Mouse (Mus musculus) kidney, adult 2 months (tissue): ENCODE data around the gene Ahdc1. TPM values are rescaled to one million over a fixed set of nuclear protein-coding genes. Genes with fewer than 3 reads are reported as not detected.
A peak's percentile ranks its signal among the peaks of the same experiment; 100 is the strongest.

Experiments used
- DNase-seq: peaks from one replicate; pipeline ENCODE4 v3.0.0; 2021
- H3K27ac ChIP-seq: fragments of 200-500 bp; 2 replicates; pipeline ENCODE4 v1.5.1; 2012; ENCODE audit warnings: low read depth, low read length, control low read depth, inconsistent platforms; ENCODE audit not compliant: insufficient read depth
- H3K27me3 ChIP-seq: fragments of 200-500 bp; replicated peaks from 2 replicates; pipeline ENCODE4 v1.6.1; 2012; ENCODE audit warnings: mild to moderate bottlenecking, moderate library complexity, low read length, inconsistent platforms; ENCODE audit not compliant: control insufficient read depth, insufficient read depth
- H3K36me3 ChIP-seq: fragments of 200-500 bp; 2 replicates; pipeline ENCODE4 v1.6.1; 2012; ENCODE audit warnings: mild to moderate bottlenecking, moderate library complexity, low read length, inconsistent platforms; ENCODE audit not compliant: control insufficient read depth, insufficient read depth
- H3K4me1 ChIP-seq: fragments of 200-500 bp; 2 replicates; pipeline ENCODE4 v1.6.1; 2011; ENCODE audit warnings: low read length; ENCODE audit not compliant: control insufficient read depth, insufficient read depth
- H3K4me3 ChIP-seq: fragments of 200-500 bp; 2 replicates; pipeline ENCODE4 v1.5.1; 2011; ENCODE audit warnings: mild to moderate bottlenecking, low read depth, low read length, control low read depth; ENCODE audit not compliant: insufficient read depth
- CTCF ChIP-seq: fragments of 200-500 bp; conservative IDR thresholded peaks from 2 replicates; pipeline ENCODE4 v1.5.1; 2011; ENCODE audit warnings: low read depth, mild to moderate bottlenecking, control low read depth, low read length, moderate library complexity, mixed read lengths; ENCODE audit not compliant: insufficient read depth, insufficient read length
- POLR2A ChIP-seq: fragments of 200-500 bp; IDR thresholded peaks from one replicate; pipeline ENCODE4 v1.6.1; 2011; ENCODE audit warnings: low read depth, low read length, control low read depth
- WGBS: fragments of 180-500 bp; shearing (Covaris S2); methylation state at CpG from one replicate; pipeline ENCODE4 v1.1.7; 2018; 5-methylcytosine and 5-hydroxymethylcytosine counted together
- polyA plus RNA-seq: library from polyadenylated mRNA; depleted of rRNA; stranded (reverse); fragments of >200 nt; gene quantifications from 2 replicates; pipeline ENCODE4 v1.2.3, GENCODE M21; 2012

The Ahdc1 gene
- polyA plus RNA-seq, 1 experiment, result 22.2 TPM

DNA sequence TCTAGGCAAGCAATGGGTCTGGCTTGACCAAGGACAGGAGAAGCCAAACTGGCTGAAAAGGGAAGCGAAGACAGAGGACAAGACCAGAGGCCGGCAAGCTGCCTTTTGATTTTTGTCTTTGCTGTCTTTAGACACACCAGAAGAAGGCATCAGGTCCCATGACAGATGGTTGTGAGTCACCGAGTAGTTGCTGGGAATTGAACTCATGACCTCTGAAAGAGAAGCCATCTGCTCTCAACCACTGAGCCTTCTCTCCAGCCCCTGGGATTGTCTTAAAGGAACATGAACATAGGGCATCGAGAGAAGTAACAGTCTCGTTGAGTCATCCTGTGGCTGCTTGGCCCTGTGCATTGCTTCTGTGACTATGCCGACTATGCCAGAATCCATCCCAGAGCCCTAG, 39.5 kb upstream of the Ahdc1 start:
- no peak overlapping the region for H3K27ac ChIP-seq
- no peak for DNase-seq
- TF ChIP-seq POLR2A (no peak), CTCF (no peak)
- no peaks in the 10 kb centered on the region for H3K36me3 ChIP-seq
- 79% methylated on average over 6 of the region's 6 CpGs for WGBS
- H3K27me3 ChIP-seq, result no peaks in the 10 kb centered on the region
- H3K4me3 ChIP-seq, result no peak overlapping the region
- peaks cover 17% of the 10 kb centered on the region for H3K4me1 ChIP-seq

DNA sequence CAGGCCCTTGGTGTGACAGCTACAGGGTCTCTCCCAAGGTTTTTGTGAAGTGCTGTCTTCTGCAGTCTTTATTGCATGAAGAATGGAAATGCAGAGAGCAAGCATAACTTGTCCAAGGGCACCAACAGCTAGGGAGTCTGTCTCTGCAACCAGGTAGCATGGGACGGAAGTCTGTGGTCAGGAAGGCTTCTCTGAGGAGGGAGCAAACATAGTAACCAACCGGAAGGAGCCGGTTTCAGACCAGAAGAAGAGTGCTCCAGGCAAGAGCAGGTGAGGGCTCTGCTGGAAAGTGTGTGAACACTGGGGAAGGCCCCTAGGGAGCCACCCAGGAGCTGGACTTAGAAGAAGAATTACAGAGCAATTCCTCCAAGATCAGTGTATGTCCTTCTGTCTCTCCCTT, 39.0 kb upstream of the Ahdc1 start:
- H3K4me1 ChIP-seq, result peaks cover 22% of the 10 kb centered on the region
- no peak for TF ChIP-seq CTCF
- no peak for TF ChIP-seq POLR2A
- no peaks in the 10 kb centered on the region for H3K36me3 ChIP-seq
- H3K27me3 ChIP-seq, result no peaks in the 10 kb centered on the region
- H3K4me3 ChIP-seq, result no peak overlapping the region
- DNase-seq, result peak; percentile 21
- no peak overlapping the region for H3K27ac ChIP-seq
- whole genome bisulfite sequencing, result 71% methylated on average over 3 of the region's 3 CpGs

DNA sequence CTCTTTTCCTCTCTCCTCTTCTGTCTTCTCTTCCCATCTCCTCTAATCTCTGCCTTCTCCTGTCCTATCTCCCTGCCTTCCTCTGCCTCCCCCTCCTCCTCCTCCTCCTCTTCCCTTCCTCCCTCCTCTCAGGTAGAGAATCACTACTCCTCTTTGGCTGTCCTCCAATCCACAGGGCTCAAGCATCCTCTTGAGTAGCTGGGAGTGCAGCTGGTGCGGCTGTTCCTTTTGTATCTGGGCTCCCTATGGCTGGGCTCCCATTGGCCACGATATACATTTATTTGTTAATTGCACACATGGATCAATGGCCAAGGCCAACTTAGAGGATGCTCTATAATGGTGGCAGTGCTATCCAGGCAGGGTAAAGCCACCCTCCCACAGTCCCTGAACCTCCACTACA, 38.5 kb upstream of the Ahdc1 start:
- no peak for DNase-seq
- no peak for TF ChIP-seq POLR2A
- no peak for TF ChIP-seq CTCF
- Histone ChIP-seq H3K27ac (no peak overlapping the region), H3K4me1 (peaks cover 27% of the 10 kb centered on the region), H3K4me3 (no peak overlapping the region), H3K36me3 (no peaks in the 10 kb centered on the region), H3K27me3 (no peaks in the 10 kb centered on the region)
- 67% methylated on average over 2 of the region's 2 CpGs for WGBS

DNA sequence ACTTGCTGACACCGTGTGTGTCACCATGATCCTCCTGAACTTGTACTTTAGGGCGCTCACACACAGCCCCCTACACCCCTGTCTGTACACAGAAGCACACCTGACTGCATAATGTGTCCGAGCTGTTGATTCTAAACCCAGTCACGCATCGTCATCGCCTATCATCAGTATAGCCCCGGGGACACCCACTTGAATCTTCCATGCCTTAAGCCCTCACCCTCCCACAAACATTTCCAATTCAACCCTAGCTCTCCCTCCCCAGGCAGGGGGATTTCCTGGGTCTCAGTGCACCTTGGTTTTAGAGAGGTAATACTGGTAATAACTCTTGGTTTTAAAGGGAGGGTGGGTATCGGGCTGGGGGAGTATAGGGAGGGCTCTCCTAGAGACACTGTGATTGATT, 37.9 kb upstream of the Ahdc1 start:
- WGBS, result 71% methylated on average over 8 of the region's 8 CpGs

DNA sequence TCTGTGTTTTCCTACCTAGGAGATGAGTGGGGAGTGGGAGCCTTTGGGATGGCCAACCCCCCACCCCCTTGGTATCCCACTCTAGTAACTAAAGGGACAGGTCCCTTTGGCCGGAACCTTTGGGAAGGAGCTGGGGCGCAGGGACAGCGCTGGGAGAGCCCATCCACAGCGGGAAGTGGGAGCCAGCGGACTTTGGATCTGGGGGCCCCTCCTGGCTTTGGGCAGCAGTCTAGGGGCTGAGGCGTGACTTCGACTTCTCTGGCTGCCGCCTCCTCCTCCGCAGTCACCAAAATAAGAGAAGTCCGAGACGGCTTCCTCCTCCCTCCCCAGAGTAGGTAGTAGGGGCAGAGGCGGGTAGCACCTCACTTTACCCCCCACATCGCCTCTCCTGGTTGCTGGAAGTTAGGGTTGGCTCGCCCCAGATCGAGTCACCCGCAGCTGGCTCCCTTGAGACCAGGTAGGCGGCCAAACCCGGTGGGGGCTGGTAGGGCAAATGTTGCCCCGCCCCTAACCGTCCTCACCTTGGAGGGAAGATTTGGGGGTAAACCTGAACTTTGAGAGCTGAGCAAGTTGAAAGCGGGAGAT, 37.2 kb upstream of the Ahdc1 start, which contains the start of gene Fgr:
Gene Fgr (plus strand): TSS at position 282 of the 585 bp plus-strand sequence.
- Histone ChIP-seq H3K4me3 (no peak within 1 kb of the TSS), H3K36me3 (no peaks in the 10 kb centered on the region), H3K4me1 (peaks cover 31% of the 10 kb centered on the region), H3K27me3 (no peaks in the 10 kb centered on the region), H3K27ac (peak within 1 kb of the TSS; percentile 2; the same call in 1 of the 2 replicates)
- DNase-seq, result peak; percentile 38
- 37% methylated on average over 21 of the region's 21 CpGs for WGBS
- no peak for TF ChIP-seq CTCF
- TF ChIP-seq POLR2A, result no peak

More for the DNA sequence above, 37.9 kb upstream of the Ahdc1 start:
- Histone ChIP-seq H3K36me3 (no peaks in the 10 kb centered on the region), H3K4me3 (no peak overlapping the region), H3K27ac (no peak overlapping the region), H3K4me1 (peaks cover 31% of the 10 kb centered on the region), H3K27me3 (no peaks in the 10 kb centered on the region)
- DNase-seq, result no peak
- no peak for TF ChIP-seq CTCF

DNA sequence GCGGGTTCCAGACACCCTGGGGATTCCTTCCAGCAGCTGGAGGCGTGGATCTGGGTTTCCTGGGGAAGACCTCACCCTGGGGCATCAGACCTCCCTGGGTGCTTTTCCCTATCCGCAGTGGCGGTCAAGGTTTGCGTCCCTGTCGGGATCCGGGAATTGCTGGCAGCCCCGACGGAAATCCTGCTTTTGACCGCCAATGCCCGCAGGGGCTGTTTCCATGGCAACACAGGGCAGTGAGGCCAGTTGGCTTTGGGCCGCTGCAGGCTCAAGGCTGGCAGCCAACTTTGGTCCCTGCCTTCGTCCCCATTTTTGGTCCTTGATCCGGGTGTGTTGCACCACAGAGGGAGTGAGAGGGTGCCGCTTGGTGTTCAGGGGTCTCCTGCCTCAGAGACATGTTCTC, 36.2 kb upstream of the Ahdc1 start:
- Histone ChIP-seq H3K4me1 (peaks cover 31% of the 10 kb centered on the region), H3K36me3 (no peaks in the 10 kb centered on the region), H3K4me3 (no peak overlapping the region), H3K27me3 (no peaks in the 10 kb centered on the region), H3K27ac (peak overlapping the region; percentile 14; the same call in 1 of the 2 replicates)
- WGBS, result 4% methylated on average over 15 of the region's 15 CpGs
- DNase-seq, result peak; percentile 96
- TF ChIP-seq POLR2A, result no peak
- TF ChIP-seq CTCF, result no peak

DNA sequence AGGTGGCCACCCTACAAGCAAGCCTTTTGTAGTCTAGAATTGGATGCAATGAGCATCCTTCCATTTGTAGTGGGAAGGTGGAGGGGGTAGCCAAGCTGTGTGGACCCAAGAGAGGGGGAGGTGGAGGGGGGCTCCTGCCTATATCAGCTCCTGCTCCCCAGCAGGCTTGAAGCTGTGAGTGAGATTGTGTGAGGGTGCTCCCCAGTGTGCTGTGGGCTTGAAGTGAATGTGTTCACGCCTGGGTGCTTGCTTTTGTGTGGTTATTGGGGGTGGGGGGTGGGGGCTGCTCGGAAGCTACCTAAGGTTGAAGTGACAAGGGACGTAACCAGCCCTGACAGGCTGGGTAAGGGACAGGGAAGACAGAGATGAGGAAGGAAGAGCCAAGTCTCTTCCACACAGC, 35.3 kb upstream of the Ahdc1 start:
- no peak overlapping the region for H3K4me3 ChIP-seq
- H3K27me3 ChIP-seq, result no peaks in the 10 kb centered on the region
- no peaks in the 10 kb centered on the region for H3K36me3 ChIP-seq
- peaks cover 31% of the 10 kb centered on the region for H3K4me1 ChIP-seq
- no peak for DNase-seq
- TF ChIP-seq POLR2A (no peak), CTCF (no peak)
- no peak overlapping the region for H3K27ac ChIP-seq
- WGBS, result 89% methylated on average over 3 of the region's 3 CpGs
